Mouse (Mus musculus) midbrain, postnatal 0 days (tissue): Measurements from ENCODE around the gene Traf2. TPM values are rescaled to one million over a fixed set of nuclear protein-coding genes. Genes with fewer than 3 reads are reported as not detected.

Experiments used
- ATAC-seq: fragments of 200-750 bp; cut with Nextera tagmentation; 2 replicates; pipeline ENCODE4 v1.8.0; 2017; ENCODE audit warnings: moderate number of reproducible peaks, mild to moderate bottlenecking, moderate TSS enrichment, moderate library complexity; ENCODE audit not compliant: low FRiP score
- DNase-seq: peaks from one replicate; pipeline ENCODE4 v3.0.0-alpha.2; 2015; ENCODE audit warnings: low spot score
- H3K27ac ChIP-seq: fragments of 300-500 bp; sonication (generic); 2 replicates; pipeline ENCODE4 v1.5.1; 2014; ENCODE audit warnings: low read depth, mild to moderate bottlenecking, low read length, mixed read lengths
- H3K27me3 ChIP-seq: fragments of 300-500 bp; sonication (generic); 2 replicates; pipeline ENCODE4 v1.6.1; 2014; ENCODE audit warnings: low read length, control low read depth, mixed read lengths; ENCODE audit not compliant: insufficient read depth
- H3K36me3 ChIP-seq: fragments of 300-500 bp; sonication (generic); 2 replicates; pipeline ENCODE4 v1.6.1; 2014; ENCODE audit warnings: low read length, control low read depth, mixed read lengths; ENCODE audit not compliant: insufficient read depth
- H3K4me1 ChIP-seq: fragments of 300-500 bp; sonication (generic); 2 replicates; pipeline ENCODE4 v1.6.1; 2014; ENCODE audit warnings: mild to moderate bottlenecking, control low read depth, antibody characterized with exemption, low read length, mixed read lengths; ENCODE audit not compliant: insufficient read depth
- H3K4me2 ChIP-seq: fragments of 300-500 bp; sonication (generic); 2 replicates; pipeline ENCODE4 v1.6.1; 2014; ENCODE audit warnings: low read depth, mild to moderate bottlenecking, low read length, mixed read lengths; ENCODE audit not compliant: poor library complexity, severe bottlenecking
- H3K4me3 ChIP-seq: fragments of 300-500 bp; sonication (generic); 2 replicates; pipeline ENCODE4 v1.5.1; 2014; ENCODE audit warnings: low read depth, mild to moderate bottlenecking, low read length, moderate library complexity
- H3K9ac ChIP-seq: fragments of 300-500 bp; sonication (generic); replicated peaks from 2 replicates; pipeline ENCODE4 v1.6.1; 2014; ENCODE audit warnings: mild to moderate bottlenecking, low read length, moderate library complexity, mixed read lengths; ENCODE audit not compliant: poor library complexity, severe bottlenecking
- H3K9me3 ChIP-seq: fragments of 300-500 bp; sonication (generic); 2 replicates; pipeline ENCODE4 v1.6.1; 2016; ENCODE audit warnings: low read length, control low read depth
- CTCF ChIP-seq: IDR thresholded peaks from 2 replicates; pipeline ENCODE4 v1.5.1; 2016; ENCODE audit warnings: antibody characterized with exemption, mild to moderate bottlenecking
- WGBS: fragments of 180-500 bp; shearing (Covaris S2); extraction: QIAGEN DNeasy Blood & Tissue Kit; methylation state at CpG from one replicate; pipeline ENCODE4 v1.1.7; 2014; 5-methylcytosine and 5-hydroxymethylcytosine counted together
- polyA plus RNA-seq: library from polyadenylated mRNA; unstranded; fragments of >200 nt; fragmentation: Nextera tagmentation; extraction: Ambion mirVana; gene quantifications from 2 replicates; pipeline ENCODE4 v1.2.1, GENCODE M21; 2015
- total RNA-seq: library from RNA; depleted of rRNA; stranded (reverse); fragments of >200 nt; gene quantifications from 2 replicates; pipeline ENCODE4 v1.2.3, GENCODE M21; 2014; rRNA removed

Traf2 gene
- total and polyA plus RNA-seq, 2 experiments from 2014 or later, result 5.5 to 7.0 TPM

DNA sequence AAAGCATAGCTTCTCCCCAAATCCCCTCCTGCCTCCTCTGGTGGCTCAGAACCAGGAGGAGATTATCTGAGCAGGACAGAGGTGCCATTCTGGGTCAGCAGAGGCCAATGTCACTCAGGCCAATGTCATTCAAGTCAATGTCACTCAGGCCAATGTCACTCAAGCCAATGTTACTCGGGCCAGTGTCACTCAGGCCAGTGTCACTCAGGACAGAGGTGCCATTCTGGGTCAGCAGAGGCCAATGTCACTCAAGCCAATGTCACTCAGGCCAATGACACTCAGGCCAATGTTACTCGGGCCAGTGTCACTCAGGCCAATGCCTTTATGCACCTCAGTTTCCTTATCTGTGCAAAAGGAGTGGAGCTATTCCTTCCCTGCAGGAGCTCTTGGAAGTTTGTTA lies 74.2 kb downstream of the Traf2 start:
- H3K27ac ChIP-seq, result no peak overlapping the region
- no peak overlapping the region for H3K4me3 ChIP-seq
- H3K9me3 ChIP-seq, result no peaks in the 10 kb centered on the region
- ATAC-seq (no peak), DNase-seq (no peak)
- TF ChIP-seq CTCF, result no peak
- H3K9ac ChIP-seq, result no peak overlapping the region
- H3K27me3 ChIP-seq, result no peaks in the 10 kb centered on the region
- H3K4me2 ChIP-seq, result no peak overlapping the region
- H3K4me1 ChIP-seq, result no peaks in the 10 kb centered on the region
- 68% methylated on average over 2 of the region's 2 CpGs for WGBS
- H3K36me3 ChIP-seq, result no peaks in the 10 kb centered on the region

DNA sequence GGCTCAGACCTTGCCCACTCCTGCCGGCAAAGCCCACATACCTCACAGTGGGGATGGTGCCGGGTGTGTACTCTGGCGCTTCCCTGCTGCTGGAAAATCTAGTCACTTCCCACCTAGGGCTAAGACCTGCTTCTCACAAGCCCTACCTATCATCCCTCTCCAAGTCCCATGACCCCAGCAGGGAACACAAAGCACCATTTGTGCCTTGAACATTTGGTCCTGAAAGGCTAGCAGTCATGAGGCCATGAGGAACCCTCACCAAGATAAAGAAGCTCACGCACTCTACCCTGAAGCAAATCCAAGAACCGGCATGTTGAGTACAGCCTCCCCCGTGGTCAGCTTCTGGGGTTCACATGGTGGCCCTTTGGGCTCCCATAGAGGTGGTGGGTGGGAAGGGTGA lies 76.8 kb downstream of the Traf2 start, which contains the start of gene Ptgds:
Ptgds (minus strand) TSS at position 78 of the 400 bp plus-strand sequence.
- TF ChIP-seq CTCF, result no peak
- H3K36me3 ChIP-seq, result no peaks in the 10 kb centered on the region
- WGBS, result 69% methylated on average over 6 of the region's 6 CpGs
- DNase-seq (no peak), ATAC-seq (no peak)
- H3K9me3 ChIP-seq, result no peaks in the 10 kb centered on the region
- no peak within 1 kb of the TSS for H3K9ac ChIP-seq
- H3K27me3 ChIP-seq, result no peaks in the 10 kb centered on the region
- no peaks in the 10 kb centered on the region for H3K4me1 ChIP-seq
- no peak within 1 kb of the TSS for H3K4me3 ChIP-seq
- H3K27ac ChIP-seq, result no peak within 1 kb of the TSS
- H3K4me2 ChIP-seq, result no peak within 1 kb of the TSS

DNA sequence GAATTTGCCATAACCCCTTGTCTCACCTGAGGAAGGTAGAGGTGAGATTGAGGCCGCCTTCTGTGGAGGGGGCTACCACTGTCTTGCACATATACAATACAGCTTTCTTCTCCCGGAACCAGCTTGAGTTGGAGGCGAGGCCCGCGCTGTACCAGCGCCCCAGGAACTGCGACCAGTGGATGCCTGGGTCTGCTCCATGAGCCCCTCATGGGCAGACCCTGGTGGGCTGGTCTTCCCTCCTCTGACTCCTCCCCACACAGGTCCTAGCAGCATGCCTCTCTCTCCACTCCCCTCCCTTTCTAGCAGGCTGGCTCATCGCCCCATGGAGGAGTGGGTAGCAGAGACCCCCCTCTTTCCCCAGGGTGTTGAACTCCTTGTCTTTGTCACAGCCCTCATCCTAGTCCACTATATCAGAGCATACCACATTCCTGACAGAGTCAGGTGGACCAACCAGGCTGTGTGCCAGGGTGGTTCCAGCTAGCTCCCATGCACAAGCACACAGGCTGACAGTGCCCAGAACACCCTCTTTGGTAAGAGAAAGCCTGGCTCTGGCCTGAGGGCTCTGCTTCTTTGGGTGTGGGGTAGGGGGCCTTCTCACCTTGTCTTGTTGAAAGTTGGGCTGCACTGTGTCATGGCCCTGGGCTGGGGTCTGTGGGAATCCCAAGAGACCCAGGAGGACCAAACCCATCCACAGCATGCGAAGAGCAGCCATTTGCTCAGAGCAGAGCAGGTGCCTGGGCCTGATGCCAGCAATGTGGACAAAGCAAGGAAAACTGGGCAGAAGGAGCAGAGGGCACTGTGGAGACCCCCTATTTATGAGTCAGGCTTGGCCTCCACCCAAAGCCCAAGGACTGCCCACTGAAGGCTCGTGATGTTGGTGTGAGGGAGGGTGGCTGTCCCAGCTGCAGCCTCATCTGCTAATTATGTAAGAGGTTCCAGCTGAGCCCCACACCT lies 77.5 kb downstream of the Traf2 start:
- DNase-seq (peak; percentile 81), ATAC-seq (peak; percentile 53)
- no peaks in the 10 kb centered on the region for H3K36me3 ChIP-seq
- H3K9ac ChIP-seq, result no peak overlapping the region
- no peak for TF ChIP-seq CTCF
- H3K4me2 ChIP-seq, result no peak overlapping the region
- 72% methylated on average over 10 of the region's 10 CpGs for WGBS
- no peaks in the 10 kb centered on the region for H3K27me3 ChIP-seq
- no peak overlapping the region for H3K4me3 ChIP-seq
- H3K4me1 ChIP-seq, result no peaks in the 10 kb centered on the region
- H3K27ac ChIP-seq, result no peak overlapping the region
- no peaks in the 10 kb centered on the region for H3K9me3 ChIP-seq

Other genes starting within 250 kb of the Traf2 start
Only the 30 nearest of the 33 such genes appear.
- gene Man1b1, start 214.6 kb downstream of the Traf2 start, total RNA-seq, result 58.9 and 60.0 TPM in 2 replicates
- 42.2 and 53.1 TPM in 2 replicates for gene Man1b1, start 214.6 kb downstream of the Traf2 start, polyA plus RNA-seq
- 14.9 and 20.3 TPM in 2 replicates for gene Dpp7, start 190.6 kb downstream of the Traf2 start, total RNA-seq
- 22.7 and 26.2 TPM in 2 replicates for gene Dpp7, start 190.6 kb downstream of the Traf2 start, polyA plus RNA-seq
- 7.9 and 9.9 TPM in 2 replicates for gene Uap1l1, start 181.3 kb downstream of the Traf2 start, total RNA-seq
- gene Uap1l1, start 181.3 kb downstream of the Traf2 start, polyA plus RNA-seq, result 11.7 and 14.1 TPM in 2 replicates
- 18.9 and 21.6 TPM in 2 replicates for gene Sapcd2, start 174.6 kb downstream of the Traf2 start, total RNA-seq
- 12.7 and 13.4 TPM in 2 replicates for gene Sapcd2, start 174.6 kb downstream of the Traf2 start, polyA plus RNA-seq
- 4.2 and 4.4 TPM in 2 replicates for gene Entpd2, start 151.1 kb downstream of the Traf2 start, total RNA-seq
- gene Entpd2, start 151.1 kb downstream of the Traf2 start, polyA plus RNA-seq, result 10.4 and 10.6 TPM in 2 replicates
- 199 and 234 TPM in 2 replicates for gene Npdc1, start 147.6 kb downstream of the Traf2 start, total RNA-seq
- 470 and 481 TPM in 2 replicates for gene Npdc1, start 147.6 kb downstream of the Traf2 start, polyA plus RNA-seq
- 0.42 and 1.6 TPM in 2 replicates for gene Fut7, start 123.7 kb downstream of the Traf2 start, total RNA-seq
- gene Fut7, start 123.7 kb downstream of the Traf2 start, polyA plus RNA-seq, result 0.22 and 0.23 TPM in 2 replicates
- 79.8 and 84.3 TPM in 2 replicates for gene Abca2, start 118.2 kb downstream of the Traf2 start, total RNA-seq
- gene Abca2, start 118.2 kb downstream of the Traf2 start, polyA plus RNA-seq, result 13.5 and 14.5 TPM in 2 replicates
- 0.61 and 0.66 TPM in 2 replicates for gene Clic3, start 90.1 kb downstream of the Traf2 start, total RNA-seq
- 2.0 and 2.4 TPM in 2 replicates for gene Clic3, start 90.1 kb downstream of the Traf2 start, polyA plus RNA-seq
- 163 and 195 TPM in 2 replicates for gene Paxx, start 85.8 kb downstream of the Traf2 start, total RNA-seq
- 151 and 165 TPM in 2 replicates for gene Paxx, start 85.8 kb downstream of the Traf2 start, polyA plus RNA-seq
- 2,128 and 2,726 TPM in 2 replicates for gene Ptgds, start 76.9 kb downstream of the Traf2 start, total RNA-seq
- gene Ptgds, start 76.9 kb downstream of the Traf2 start, polyA plus RNA-seq, result 2,827 and 3,075 TPM in 2 replicates
- gene Lcn12, start 53.0 kb downstream of the Traf2 start, total RNA-seq, result not detected in 2 replicates
- gene Lcn12, start 53.0 kb downstream of the Traf2 start, polyA plus RNA-seq, result not detected in 2 replicates
- 131 and 148 TPM in 2 replicates for gene Fbxw5, start 46.2 kb downstream of the Traf2 start, total RNA-seq
- gene Fbxw5, start 46.2 kb downstream of the Traf2 start, polyA plus RNA-seq, result 106 and 113 TPM in 2 replicates
- gene C8g, start 45.2 kb downstream of the Traf2 start, total RNA-seq, result 2.7 and 4.4 TPM in 2 replicates
- 6.8 TPM in 2 replicates for gene C8g, start 45.2 kb downstream of the Traf2 start, polyA plus RNA-seq
- 187 and 196 TPM in 2 replicates for gene Edf1, start 10.9 kb upstream of the Traf2 start, total RNA-seq
- 389 and 392 TPM in 2 replicates for gene Edf1, start 10.9 kb upstream of the Traf2 start, polyA plus RNA-seq
- gene Mamdc4, start 27.9 kb upstream of the Traf2 start, total RNA-seq, result 1.7 and 1.9 TPM in 2 replicates
- 0.32 TPM in 2 replicates for gene Mamdc4, start 27.9 kb upstream of the Traf2 start, polyA plus RNA-seq
- 37.9 and 39.8 TPM in 2 replicates for gene Phpt1, start 28.3 kb upstream of the Traf2 start, total RNA-seq
- gene Phpt1, start 28.3 kb upstream of the Traf2 start, polyA plus RNA-seq, result 192 and 209 TPM in 2 replicates
- 23.1 and 30.9 TPM in 2 replicates for gene Ajm1, start 34.8 kb upstream of the Traf2 start, total RNA-seq
- 19.2 and 22.1 TPM in 2 replicates for gene Ajm1, start 34.8 kb upstream of the Traf2 start, polyA plus RNA-seq
- 66.8 and 98.0 TPM in 2 replicates for gene Rabl6, start 61.6 kb upstream of the Traf2 start, total RNA-seq
- gene Rabl6, start 61.6 kb upstream of the Traf2 start, polyA plus RNA-seq, result 56.7 and 61.2 TPM in 2 replicates
- gene Ccdc183, start 70.7 kb upstream of the Traf2 start, total RNA-seq, result not detected in 2 replicates
- 0.26 and 0.36 TPM in 2 replicates for gene Ccdc183, start 70.7 kb upstream of the Traf2 start, polyA plus RNA-seq
- 45.7 and 54.6 TPM in 2 replicates for gene Tmem141, start 75.1 kb upstream of the Traf2 start, total RNA-seq
- gene Tmem141, start 75.1 kb upstream of the Traf2 start, polyA plus RNA-seq, result 58.3 and 67.9 TPM in 2 replicates
- 5.7 and 7.2 TPM in 2 replicates for gene Fcna, start 81.1 kb upstream of the Traf2 start, total RNA-seq
- 5.1 and 5.3 TPM in 2 replicates for gene Fcna, start 81.1 kb upstream of the Traf2 start, polyA plus RNA-seq
- gene Lcn8, start 106.2 kb upstream of the Traf2 start, total RNA-seq, result not detected in 2 replicates
- gene Lcn8, start 106.2 kb upstream of the Traf2 start, polyA plus RNA-seq, result not detected in 2 replicates
- not detected in 2 replicates for gene Lcn5, start 111.0 kb upstream of the Traf2 start, total RNA-seq
- not detected in 2 replicates for gene Lcn5, start 111.0 kb upstream of the Traf2 start, polyA plus RNA-seq
- not detected in 2 replicates for gene Lcn6, start 129.8 kb upstream of the Traf2 start, total RNA-seq
- not detected in 2 replicates for gene Lcn6, start 129.8 kb upstream of the Traf2 start, polyA plus RNA-seq
- not detected in 2 replicates for gene Lcn10, start 135.8 kb upstream of the Traf2 start, total RNA-seq
- gene Lcn10, start 135.8 kb upstream of the Traf2 start, polyA plus RNA-seq, result not detected in 2 replicates
- gene Obp2a, start 153.1 kb upstream of the Traf2 start, total RNA-seq, result not detected in 2 replicates
- gene Obp2a, start 153.1 kb upstream of the Traf2 start, polyA plus RNA-seq, result not detected in 2 replicates
- 87.1 and 89.2 TPM in 2 replicates for gene Bmyc, start 159.8 kb upstream of the Traf2 start, total RNA-seq
- 229 TPM in 2 replicates for gene Bmyc, start 159.8 kb upstream of the Traf2 start, polyA plus RNA-seq
- gene Obp2b, start 190.1 kb upstream of the Traf2 start, total RNA-seq, result not detected in 2 replicates
- gene Obp2b, start 190.1 kb upstream of the Traf2 start, polyA plus RNA-seq, result not detected in 2 replicates
- gene Lcn3, start 218.6 kb upstream of the Traf2 start, total RNA-seq, result not detected in 2 replicates
- gene Lcn3, start 218.6 kb upstream of the Traf2 start, polyA plus RNA-seq, result not detected in 2 replicates